Mouse (Mus musculus) cortical plate, adult 2 months (tissue): ENCODE results near the gene Syde1.

Experiments used
- CTCF ChIP-seq: fragments of 200-500 bp; IDR thresholded peaks from 2 replicates; pipeline ENCODE4 v1.5.1; 2011; ENCODE audit warnings: mild to moderate bottlenecking, control low read depth, low read length; ENCODE audit not compliant: insufficient read depth; ENCODE audit errors: extremely low read depth
- POLR2A ChIP-seq: fragments of 200-500 bp; IDR thresholded peaks from 2 replicates; pipeline ENCODE4 v1.6.1; 2011; ENCODE audit warnings: mild to moderate bottlenecking, low read length, control low read depth; ENCODE audit not compliant: insufficient read depth; ENCODE audit errors: extremely low read depth

GRCm38 (mm10) chr10:78586026-78586425 is 5.7 kb downstream of the Syde1 start:
- no peak for TF ChIP-seq CTCF
- TF ChIP-seq POLR2A = no peak
